Mouse (Mus musculus) myocyte (in vitro differentiated cells): ENCODE measurements around the gene Arid1b. TPM values are rescaled to one million over a fixed set of nuclear protein-coding genes. Genes with fewer than 3 reads are reported as not detected.

Source experiments
- H3K27me3 ChIP-seq: one replicate; pipeline ENCODE4 v1.6.1; 2011; ENCODE audit not compliant: control insufficient read depth, insufficient read depth, insufficient read length
- H3K36me3 ChIP-seq: one replicate; pipeline ENCODE4 v1.6.1; 2011; ENCODE audit not compliant: control insufficient read depth, insufficient read depth
- H3K4me2 ChIP-seq: one replicate; pipeline ENCODE4 v1.6.1; 2011; ENCODE audit warnings: low read depth, control low read depth
- H3K4me3 ChIP-seq: one replicate; pipeline ENCODE4 v1.5.1; 2011; ENCODE audit warnings: mild to moderate bottlenecking, control low read depth, moderate library complexity
- H3K79me2 ChIP-seq: one replicate; pipeline ENCODE4 v1.6.1; 2011; ENCODE audit not compliant: control insufficient read depth, insufficient read depth
- H3ac ChIP-seq: one replicate; pipeline ENCODE4 v1.6.1; 2011; ENCODE audit not compliant: control insufficient read depth, insufficient read length
- CEBPB ChIP-seq: IDR thresholded peaks from 2 replicates; pipeline ENCODE4 v1.6.1; 2011; ENCODE audit warnings: mild to moderate bottlenecking, moderate library complexity; ENCODE audit not compliant: poor library complexity, insufficient read depth, severe bottlenecking
- E2F4 ChIP-seq: IDR thresholded peaks from one replicate; pipeline ENCODE4 v1.6.1; 2011; ENCODE audit warnings: mild to moderate bottlenecking, control low read depth, moderate library complexity; ENCODE audit not compliant: insufficient read depth
- MAX ChIP-seq: IDR thresholded peaks from one replicate; pipeline ENCODE4 v1.6.1; 2011; ENCODE audit warnings: low read depth, mild to moderate bottlenecking, control low read depth
- MYOD1 ChIP-seq, 3 experiments: IDR thresholded peaks; one replicate each; pipeline ENCODE4 v1.6.1; 2011; ENCODE audit warnings: control low read depth in 2 of 3, low read depth in 2 of 3, mild to moderate bottlenecking in 2 of 3, moderate library complexity in 1 of 3; ENCODE audit not compliant: insufficient read length in 2 of 3, control insufficient read depth in 1 of 3
- MYOG ChIP-seq, 3 experiments: IDR thresholded peaks; one replicate each; pipeline ENCODE4 v1.6.1; 2011; ENCODE audit warnings: control low read depth in 2 of 3, low read depth in 2 of 3, mild to moderate bottlenecking in 2 of 3; ENCODE audit not compliant: insufficient read length in 2 of 3, control insufficient read depth in 1 of 3, insufficient read depth in 1 of 3
- POLR2A ChIP-seq: IDR thresholded peaks from one replicate; pipeline ENCODE4 v1.6.1; 2011; ENCODE audit warnings: low read depth, mild to moderate bottlenecking, control low read depth, moderate library complexity; ENCODE audit not compliant: insufficient read length
- POLR2AphosphoS2 ChIP-seq: IDR thresholded peaks from one replicate; pipeline ENCODE4 v1.6.1; 2011; ENCODE audit warnings: low read depth, control low read depth; ENCODE audit not compliant: insufficient read length
- REST ChIP-seq: IDR thresholded peaks from one replicate; pipeline ENCODE4 v1.6.1; 2011; ENCODE audit warnings: mild to moderate bottlenecking, control low read depth, moderate library complexity; ENCODE audit not compliant: insufficient read depth, insufficient read length
- SRF ChIP-seq: IDR thresholded peaks from one replicate; pipeline ENCODE4 v1.6.1; 2011; ENCODE audit warnings: low read depth; ENCODE audit not compliant: control insufficient read depth, insufficient read length
- TCF12 ChIP-seq: IDR thresholded peaks from one replicate; pipeline ENCODE4 v1.6.1; 2011; ENCODE audit warnings: mild to moderate bottlenecking, control low read depth; ENCODE audit not compliant: poor library complexity, insufficient read depth, severe bottlenecking
- TCF3 ChIP-seq: IDR thresholded peaks from one replicate; pipeline ENCODE4 v1.6.1; 2011; ENCODE audit warnings: low read depth, control low read depth; ENCODE audit not compliant: insufficient read length
- USF1 ChIP-seq: IDR thresholded peaks from one replicate; pipeline ENCODE4 v1.6.1; 2011; ENCODE audit warnings: low read depth, mild to moderate bottlenecking, control low read depth, moderate library complexity
- polyA plus RNA-seq: library from polyadenylated mRNA; unstranded; fragments of >200 nt; fragmentation: generic; extraction: Trizol; gene quantifications from one replicate; pipeline ENCODE4 v1.2.1, GENCODE M21; 2012; ENCODE audit warnings: missing spikeins

Arid1b gene
- polyA plus RNA-seq, 1 experiment: 10.9 TPM

DNA sequence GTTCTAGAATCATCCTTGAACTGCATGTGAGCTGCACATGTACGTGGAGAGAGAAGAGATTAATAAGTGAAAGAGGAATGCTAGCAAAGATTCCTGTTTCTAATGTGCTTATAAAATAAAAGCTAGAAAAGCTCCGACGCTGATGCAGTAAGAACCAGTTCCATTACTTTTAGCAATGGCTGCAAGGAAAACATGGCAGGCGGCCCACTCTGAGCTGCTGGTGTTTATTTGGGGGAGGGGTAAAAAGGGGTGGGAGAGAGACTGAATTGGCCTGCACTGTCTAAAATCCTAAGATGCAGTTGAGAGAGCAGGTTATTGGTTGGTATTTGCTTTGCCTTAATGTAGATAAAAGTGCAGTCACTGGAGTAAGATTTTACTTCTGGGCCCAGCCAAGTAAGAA is 204.7 kb downstream of the Arid1b start:
- Histone ChIP-seq H3K36me3 (no peaks in the 10 kb centered on the region), H3K4me2 (no peak overlapping the region), H3K79me2 (peaks cover 9% of the 10 kb centered on the region), H3K4me3 (no peak overlapping the region), H3K27me3 (no peaks in the 10 kb centered on the region), H3ac (no peak overlapping the region)
- TF ChIP-seq SRF (no peak), POLR2AphosphoS2 (no peak), E2F4 (no peak), REST (no peak), MYOG (IDR thresholded peaks at IDR 0.05; ENCODE audit: control insufficient read depth in 1 of 3, insufficient read depth in 1 of 3, insufficient read length in 2 of 3, low read depth in 2 of 3) (no peak), POLR2A (no peak), TCF12 (no peak), MAX (no peak), MYOD1 (IDR thresholded peaks at IDR 0.05; ENCODE audit: control insufficient read depth in 1 of 3, insufficient read length in 2 of 3, low read depth in 2 of 3) (no peak), TCF3 (no peak), CEBPB (no peak), USF1 (no peak)

DNA sequence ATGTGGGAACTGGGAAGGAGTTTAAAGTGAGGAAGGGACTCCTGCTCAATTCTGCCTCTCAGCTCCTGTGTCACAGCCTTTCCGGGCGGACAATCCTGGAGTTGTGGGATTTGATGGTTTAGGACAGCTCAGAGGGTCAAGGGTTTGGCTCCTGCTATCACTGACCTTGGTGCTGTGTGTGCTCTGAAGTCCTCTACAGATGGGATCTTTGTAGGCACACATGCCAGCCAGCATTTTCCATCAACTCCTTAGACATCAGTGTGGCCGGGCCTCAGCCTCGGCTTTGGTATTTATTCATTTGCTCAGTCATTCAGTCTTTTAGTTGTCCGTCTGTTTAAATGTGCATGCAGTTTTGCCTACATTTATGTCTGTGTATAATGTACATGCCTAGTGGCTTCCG is 206.5 kb downstream of the Arid1b start:
- Histone ChIP-seq H3K36me3 (no peaks in the 10 kb centered on the region), H3K79me2 (peaks cover 3% of the 10 kb centered on the region), H3ac (no peak overlapping the region), H3K4me3 (no peak overlapping the region), H3K27me3 (no peaks in the 10 kb centered on the region), H3K4me2 (no peak overlapping the region)
- TF ChIP-seq POLR2AphosphoS2 (no peak), TCF3 (no peak), USF1 (no peak), TCF12 (no peak), POLR2A (no peak), MYOD1 (IDR thresholded peaks at IDR 0.05; ENCODE audit: control insufficient read depth in 1 of 3, insufficient read length in 2 of 3, low read depth in 2 of 3) (no peak), MAX (no peak), SRF (no peak), E2F4 (no peak), REST (no peak), MYOG (IDR thresholded peaks at IDR 0.05; ENCODE audit: control insufficient read depth in 1 of 3, insufficient read depth in 1 of 3, insufficient read length in 2 of 3, low read depth in 2 of 3) (no peak)

DNA sequence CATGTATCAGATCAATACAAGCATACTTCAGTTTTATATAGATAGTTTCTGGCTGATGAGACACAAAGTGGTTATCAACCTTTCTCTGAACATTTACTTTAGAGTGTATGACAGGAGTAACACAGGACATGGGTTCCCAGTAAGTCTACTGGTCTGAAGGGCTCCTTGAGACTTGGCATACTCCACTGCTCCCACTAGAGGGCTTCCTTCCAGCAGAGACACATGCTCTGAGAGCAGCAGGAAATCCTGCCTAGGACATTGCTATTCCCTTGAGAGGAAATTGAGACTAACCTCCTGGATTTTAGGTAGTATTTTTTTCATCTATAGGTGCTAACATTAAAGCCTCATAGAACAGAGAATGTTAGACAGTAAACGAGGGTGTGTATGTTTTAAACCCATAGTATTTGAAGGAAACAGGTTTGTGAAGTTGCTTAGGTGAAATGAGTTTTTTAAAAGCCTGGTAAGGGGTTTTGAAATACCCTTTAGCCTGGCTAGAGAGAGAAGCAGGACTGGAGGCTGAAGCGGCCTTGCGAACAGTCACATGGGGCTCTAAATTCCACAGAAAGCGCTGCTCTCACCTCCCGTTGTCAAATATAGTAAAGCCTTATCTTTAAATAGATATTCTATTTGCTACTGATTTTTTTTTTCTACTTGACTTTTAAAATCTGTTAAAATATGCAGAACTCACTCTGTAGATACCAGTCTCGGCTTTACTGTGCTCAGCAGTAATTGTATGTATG is 207.9 kb downstream of the Arid1b start:
- Histone ChIP-seq H3ac (no peak overlapping the region), H3K36me3 (no peaks in the 10 kb centered on the region), H3K79me2 (no peaks in the 10 kb centered on the region), H3K4me2 (no peak overlapping the region), H3K4me3 (no peak overlapping the region), H3K27me3 (no peaks in the 10 kb centered on the region)
- no peak for TF ChIP-seq MYOG (IDR thresholded peaks at IDR 0.05; ENCODE audit: control insufficient read depth in 1 of 3, insufficient read depth in 1 of 3, insufficient read length in 2 of 3, low read depth in 2 of 3)
- TF ChIP-seq CEBPB: no peak
- no peak for TF ChIP-seq MAX
- no peak for TF ChIP-seq MYOD1 (IDR thresholded peaks at IDR 0.05; ENCODE audit: control insufficient read depth in 1 of 3, insufficient read length in 2 of 3, low read depth in 2 of 3)
- no peak for TF ChIP-seq SRF
- TF ChIP-seq E2F4: no peak
- no peak for TF ChIP-seq TCF12
- TF ChIP-seq TCF3: no peak
- TF ChIP-seq REST: no peak
- TF ChIP-seq POLR2AphosphoS2: no peak
- TF ChIP-seq POLR2A: no peak
- no peak for TF ChIP-seq USF1

DNA sequence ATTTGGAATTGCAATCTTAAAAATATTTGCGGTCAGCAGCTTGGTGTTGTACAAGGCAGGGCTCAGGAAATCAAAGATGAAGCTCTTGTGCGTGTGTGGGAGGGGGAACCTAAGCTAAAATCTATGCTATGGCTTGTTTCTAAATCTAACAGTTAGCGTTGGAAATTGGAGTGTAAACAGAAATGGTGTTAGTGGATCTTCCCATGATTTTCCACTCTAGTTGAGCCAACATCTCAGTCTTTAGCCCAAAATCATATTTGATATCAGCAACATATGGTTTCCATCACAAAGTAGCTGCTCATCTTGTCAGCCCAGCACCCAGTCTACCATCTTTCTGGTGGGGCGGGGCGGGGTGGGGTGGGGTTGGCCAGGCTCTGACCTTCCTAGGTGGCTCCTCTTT is 208.6 kb downstream of the Arid1b start:
- H3K36me3 ChIP-seq: no peaks in the 10 kb centered on the region
- no peak overlapping the region for H3K4me3 ChIP-seq
- H3K4me2 ChIP-seq: no peak overlapping the region
- no peaks in the 10 kb centered on the region for H3K27me3 ChIP-seq
- no peak for TF ChIP-seq POLR2AphosphoS2
- TF ChIP-seq USF1: no peak
- TF ChIP-seq REST: no peak
- no peak for TF ChIP-seq MAX
- no peak for TF ChIP-seq TCF3
- no peak for TF ChIP-seq MYOD1 (IDR thresholded peaks at IDR 0.05; ENCODE audit: control insufficient read depth in 1 of 3, insufficient read length in 2 of 3, low read depth in 2 of 3)
- no peaks in the 10 kb centered on the region for H3K79me2 ChIP-seq
- H3ac ChIP-seq: no peak overlapping the region
